Mouse (Mus musculus) CH12.LX (cell line): ENCODE measurements around the gene Ell.

Experiments used
- CTCF ChIP-seq, 2 experiments: IDR thresholded peaks in 1 of 2; conservative IDR thresholded peaks in 1 of 2; 2 replicates each; pipeline ENCODE4 v1.5.1; 2011 to 2012; ENCODE audit warnings: low read depth in 2 of 2, low read length in 2 of 2, improper control_type of control experiment in 1 of 2, inconsistent platforms in 1 of 2, mild to moderate bottlenecking in 1 of 2, moderate library complexity in 1 of 2
- E2F4 ChIP-seq: IDR thresholded peaks from 2 replicates; pipeline ENCODE4 v1.6.1; 2011; ENCODE audit warnings: low read depth, low read length, improper control_type of control experiment; ENCODE audit not compliant: insufficient replicate concordance
- EP300 ChIP-seq: IDR thresholded peaks from 2 replicates; pipeline ENCODE4 v1.6.1; 2011; ENCODE audit warnings: low read length, improper control_type of control experiment
- HCFC1 ChIP-seq: IDR thresholded peaks from 2 replicates; pipeline ENCODE4 v1.6.1; 2012; ENCODE audit warnings: low read depth, mild to moderate bottlenecking, inconsistent platforms, low read length, improper control_type of control experiment
- KAT2A ChIP-seq: IDR thresholded peaks from 2 replicates; pipeline ENCODE4 v1.6.1; 2012; ENCODE audit warnings: low read length, improper control_type of control experiment, inconsistent platforms; ENCODE audit not compliant: insufficient replicate concordance
- MAX ChIP-seq: IDR thresholded peaks from 2 replicates; pipeline ENCODE4 v1.6.1; 2011; ENCODE audit warnings: low read length, improper control_type of control experiment
- POLR2A ChIP-seq: IDR thresholded peaks from 2 replicates; pipeline ENCODE4 v1.6.1; 2011; ENCODE audit warnings: low read depth, mild to moderate bottlenecking, improper control_type of control experiment, low read length
- RAD21 ChIP-seq: IDR thresholded peaks from 2 replicates; pipeline ENCODE4 v1.6.1; 2011; ENCODE audit warnings: low read depth, mild to moderate bottlenecking, low read length, improper control_type of control experiment, moderate library complexity
- RCOR1 ChIP-seq: conservative IDR thresholded peaks from 2 replicates; pipeline ENCODE4 v1.6.1; 2012; ENCODE audit warnings: low read depth, mild to moderate bottlenecking, inconsistent platforms, low read length, improper control_type of control experiment
- TCF12 ChIP-seq: IDR thresholded peaks from 2 replicates; pipeline ENCODE4 v1.6.1; 2014; ENCODE audit warnings: low read depth, mild to moderate bottlenecking, inconsistent platforms, low read length, improper control_type of control experiment
- ZKSCAN1 ChIP-seq: IDR thresholded peaks from 2 replicates; pipeline ENCODE4 v1.6.1; 2012; ENCODE audit warnings: low read depth, inconsistent platforms, low read length, improper control_type of control experiment, borderline replicate concordance
- ZNF384 ChIP-seq: IDR thresholded peaks from 2 replicates; pipeline ENCODE4 v1.6.1; 2012; ENCODE audit warnings: low read depth, low read length, improper control_type of control experiment, inconsistent platforms

DNA sequence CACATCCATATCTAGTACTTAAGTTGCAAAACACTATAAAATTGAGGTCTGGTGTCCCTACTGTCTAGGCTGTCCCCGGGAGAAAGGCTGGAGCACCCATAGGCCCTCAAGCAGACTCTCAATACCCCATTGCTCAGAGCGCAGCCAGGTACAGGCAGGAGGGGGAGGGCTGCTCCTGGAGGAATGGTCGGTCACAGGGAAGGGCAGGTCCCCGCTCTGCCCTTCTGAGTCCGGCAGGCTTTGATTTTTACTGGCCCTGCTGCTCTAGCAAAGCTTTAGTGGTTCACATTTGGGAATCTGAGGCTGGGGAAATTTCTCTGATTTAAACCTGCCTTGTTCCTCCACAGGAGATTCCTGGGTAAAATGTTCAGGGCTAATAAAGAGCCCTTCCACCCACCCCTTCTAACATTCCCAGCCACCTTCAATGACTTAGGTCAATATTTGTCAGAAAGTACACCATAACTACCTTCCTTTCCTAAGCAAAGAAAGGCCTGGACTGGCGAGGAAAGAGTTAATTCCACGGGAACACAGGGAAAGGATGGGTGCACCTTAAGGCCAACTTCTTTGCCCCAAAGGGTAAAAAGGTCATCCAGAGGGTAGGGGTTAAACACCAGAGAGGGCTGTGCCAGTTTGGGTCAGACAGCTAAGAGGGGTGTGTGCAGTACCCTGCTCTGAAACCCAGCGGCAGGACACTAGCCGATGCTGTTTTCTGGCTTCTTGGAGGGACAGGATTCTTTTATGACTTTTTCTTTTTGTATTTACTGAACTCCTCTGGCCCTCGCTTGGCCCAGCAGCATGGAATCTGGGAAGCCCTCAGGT lies 49.0 kb upstream of the Ell start:
- TF ChIP-seq RAD21, result no peak
- no peak for TF ChIP-seq MAX
- no peak for TF ChIP-seq CTCF (conservative IDR thresholded peaks at IDR 0.05 in 1 of 2, IDR thresholded peaks at IDR 0.05 in 1 of 2; ENCODE audit: low read depth in 2 of 2, low read length in 2 of 2)
- TF ChIP-seq ZNF384, result no peak
- no peak for TF ChIP-seq TCF12
- no peak for TF ChIP-seq RCOR1
- no peak for TF ChIP-seq POLR2A
- TF ChIP-seq ZKSCAN1, result no peak
- no peak for TF ChIP-seq E2F4
- no peak for TF ChIP-seq KAT2A
- TF ChIP-seq EP300, result no peak
- TF ChIP-seq HCFC1, result no peak
